Mouse (Mus musculus) neural tube, embryonic 15.5 days (tissue): ENCODE measurements around the gene Pglyrp4. TPM values are rescaled to one million over a fixed set of nuclear protein-coding genes. Genes with fewer than 3 reads are reported as not detected.

Experiments
- polyA plus RNA-seq: library from polyadenylated mRNA; unstranded; fragments of >200 nt; fragmentation: Nextera tagmentation; extraction: Ambion mirVana; gene quantifications from 2 replicates; pipeline ENCODE4 v1.2.1, GENCODE M21; 2015

The Pglyrp4 gene
- polyA plus RNA-seq, 1 experiment from 2014 or later: not detected

Other genes with a start within 250 kb of the Pglyrp4 start
- 97.8 and 98.7 TPM in 2 replicates for gene Snapin, start 235.9 kb upstream of the Pglyrp4 start, polyA plus RNA-seq
- 169 TPM in 2 replicates for gene Chtop, start 217.4 kb upstream of the Pglyrp4 start, polyA plus RNA-seq
- 23.5 and 29.1 TPM in 2 replicates for gene S100a1, start 212.5 kb upstream of the Pglyrp4 start, polyA plus RNA-seq
- gene S100a13, start 212.5 kb upstream of the Pglyrp4 start, polyA plus RNA-seq: 11.7 and 16.8 TPM in 2 replicates
- 0.87 and 13.5 TPM in 2 replicates for gene S100a14, start 200.1 kb upstream of the Pglyrp4 start, polyA plus RNA-seq
- 44.0 and 69.4 TPM in 2 replicates for gene S100a16, start 189.7 kb upstream of the Pglyrp4 start, polyA plus RNA-seq
- 1.1 and 4.3 TPM in 2 replicates for gene S100a3, start 166.3 kb upstream of the Pglyrp4 start, polyA plus RNA-seq
- gene S100a2, start 136.7 kb upstream of the Pglyrp4 start, polyA plus RNA-seq: not detected in 2 replicates
- gene Gm42674, start 125.0 kb upstream of the Pglyrp4 start, polyA plus RNA-seq: not detected in 2 replicates
- gene S100a4, start 123.1 kb upstream of the Pglyrp4 start, polyA plus RNA-seq: 1.2 and 10.7 TPM in 2 replicates
- gene S100a5, start 118.4 kb upstream of the Pglyrp4 start, polyA plus RNA-seq: not detected in 2 replicates
- 43.6 and 90.4 TPM in 2 replicates for gene S100a6, start 114.0 kb upstream of the Pglyrp4 start, polyA plus RNA-seq
- gene S100a7a, start 72.9 kb upstream of the Pglyrp4 start, polyA plus RNA-seq: not detected in 2 replicates
- 9.2 and 16.0 TPM in 2 replicates for gene S100a8, start 57.9 kb upstream of the Pglyrp4 start, polyA plus RNA-seq
- 6.2 and 12.6 TPM in 2 replicates for gene S100a9, start 31.2 kb upstream of the Pglyrp4 start, polyA plus RNA-seq
- not detected in 2 replicates for gene Gm5849, start 51.0 kb downstream of the Pglyrp4 start, polyA plus RNA-seq